Mouse (Mus musculus) lung, postnatal 4 days (tissue): Measurements from ENCODE around the gene Slc10a7.
A peak's percentile ranks its signal among the peaks of the same experiment; 100 is the strongest.
"Not testable (repeated sequence)": the region's sequence is repeated elsewhere in the genome, so short reads cannot be mapped to it uniquely, and the experiment has no call there.

Experiments used
- DNase-seq, 2 experiments: peaks; one replicate each; pipeline ENCODE4 v3.0.0; 2021

The Slc10a7 gene

GRCm38 (mm10) chr8:78678541-78679219, 169.5 kb downstream of the Slc10a7 start:
- no peak for DNase-seq

DNA sequence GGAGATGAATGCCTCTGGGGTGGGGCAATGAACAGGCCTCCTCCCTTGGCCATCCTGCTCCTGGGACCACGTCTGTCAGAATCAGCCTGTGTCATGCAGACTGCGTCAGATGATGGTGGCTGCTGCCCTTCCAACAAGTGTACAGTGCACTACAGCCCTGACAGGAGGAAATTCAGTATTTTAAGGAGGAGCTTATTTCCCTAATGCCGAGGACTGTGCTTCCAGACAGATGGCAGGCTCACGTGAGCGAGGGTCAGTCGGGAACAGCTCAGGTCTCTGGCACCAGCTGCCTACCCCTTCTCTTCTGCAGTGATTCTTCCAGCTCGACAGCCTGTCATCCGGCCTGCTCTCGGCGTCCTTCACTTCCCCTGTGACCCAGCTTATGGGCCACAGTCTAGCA, 181.6 kb downstream of the Slc10a7 start:
- no peak for DNase-seq

- no peak for DNase-seq
Measured at GRCm38 (mm10) chr8:78698331-78698741, 189.2 kb downstream of the Slc10a7 start.

DNA sequence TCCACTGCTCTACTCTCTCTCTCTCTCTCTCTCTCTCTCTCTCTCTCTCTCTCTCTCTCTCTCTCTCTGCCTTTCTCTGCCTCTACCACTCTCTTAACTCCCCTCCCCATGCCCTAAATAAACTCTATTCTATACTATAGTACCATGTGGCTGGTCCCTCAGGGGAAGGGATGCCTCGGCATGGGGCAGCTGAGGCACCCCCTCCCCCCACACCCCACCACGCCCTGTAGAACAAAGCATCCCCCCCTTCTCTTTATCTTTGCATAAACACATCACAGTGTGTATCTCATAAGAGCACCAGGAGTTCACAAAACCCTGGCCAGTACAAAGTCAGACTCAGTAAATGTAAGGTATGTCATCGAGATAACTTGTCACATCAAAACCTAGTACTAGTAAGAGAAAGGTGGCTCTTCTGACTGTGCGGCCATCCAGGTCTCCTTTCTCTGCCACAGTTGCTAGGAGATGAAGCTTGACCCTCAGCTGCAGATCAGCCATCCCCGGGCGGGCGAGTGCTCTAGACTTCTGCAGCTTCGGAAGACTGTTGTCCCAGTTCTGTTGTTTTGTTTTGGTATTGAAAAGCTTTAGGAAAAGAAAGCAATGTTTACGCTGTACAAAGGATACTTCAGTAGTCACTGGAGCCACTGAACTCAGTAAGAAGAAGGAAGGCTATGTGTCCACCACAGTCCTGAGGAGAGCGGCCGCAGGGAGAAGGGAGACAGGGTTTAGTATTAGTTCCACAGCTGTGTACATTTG, 194.1 kb downstream of the Slc10a7 start:
- no peak for DNase-seq

- DNase-seq: no peak
Measured at GRCm38 (mm10) chr8:78705980-78706379, 196.8 kb downstream of the Slc10a7 start.

GRCm38 (mm10) chr8:78709948-78710644, 200.9 kb downstream of the Slc10a7 start:
- no peak for DNase-seq

- no peak for DNase-seq
Measured at GRCm38 (mm10) chr8:78710961-78711360, 201.8 kb downstream of the Slc10a7 start.

- no peak for DNase-seq
Measured at GRCm38 (mm10) chr8:78714880-78715279, 205.7 kb downstream of the Slc10a7 start.

DNA sequence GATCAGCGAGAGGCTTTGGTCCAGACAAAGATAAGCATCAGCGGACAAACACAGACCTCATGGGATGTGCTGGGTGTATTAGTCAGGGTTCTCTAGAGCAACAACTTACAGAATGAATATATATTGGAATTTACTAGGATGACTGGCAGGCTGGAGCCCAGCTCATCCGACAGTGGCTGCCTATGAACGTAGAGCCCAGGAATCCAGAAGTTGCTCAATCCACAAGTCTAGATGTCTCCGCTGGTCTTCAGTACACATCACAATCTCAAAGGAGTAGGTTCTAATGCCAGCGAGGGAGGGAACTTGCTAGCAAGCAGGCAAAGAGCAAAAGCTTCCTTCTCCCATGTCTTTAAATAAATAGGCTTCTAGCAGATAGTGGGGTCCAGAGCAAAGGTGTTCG, 207.4 kb downstream of the Slc10a7 start:
- no peak for DNase-seq

DNA sequence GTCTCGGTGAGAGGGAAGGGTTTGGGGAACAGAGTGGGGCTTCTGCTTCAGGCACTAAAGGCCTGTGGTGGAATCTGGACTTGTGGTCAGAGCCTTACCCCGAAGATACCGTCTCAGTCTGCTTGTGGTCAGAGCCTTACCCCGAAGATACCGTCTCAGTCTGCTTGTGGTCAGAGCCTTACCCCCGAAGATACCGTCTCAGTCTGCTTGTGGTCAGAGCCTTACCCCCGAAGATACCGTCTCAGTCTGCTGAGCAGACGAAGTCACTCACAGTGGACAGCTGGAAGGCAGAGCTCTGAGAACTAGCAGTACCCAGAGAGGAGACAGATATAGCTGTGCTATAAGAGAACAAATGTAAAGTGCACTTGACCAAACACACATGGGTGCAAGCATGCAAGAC, 208.0 kb downstream of the Slc10a7 start:
- DNase-seq: not testable (repeated sequence)

DNA sequence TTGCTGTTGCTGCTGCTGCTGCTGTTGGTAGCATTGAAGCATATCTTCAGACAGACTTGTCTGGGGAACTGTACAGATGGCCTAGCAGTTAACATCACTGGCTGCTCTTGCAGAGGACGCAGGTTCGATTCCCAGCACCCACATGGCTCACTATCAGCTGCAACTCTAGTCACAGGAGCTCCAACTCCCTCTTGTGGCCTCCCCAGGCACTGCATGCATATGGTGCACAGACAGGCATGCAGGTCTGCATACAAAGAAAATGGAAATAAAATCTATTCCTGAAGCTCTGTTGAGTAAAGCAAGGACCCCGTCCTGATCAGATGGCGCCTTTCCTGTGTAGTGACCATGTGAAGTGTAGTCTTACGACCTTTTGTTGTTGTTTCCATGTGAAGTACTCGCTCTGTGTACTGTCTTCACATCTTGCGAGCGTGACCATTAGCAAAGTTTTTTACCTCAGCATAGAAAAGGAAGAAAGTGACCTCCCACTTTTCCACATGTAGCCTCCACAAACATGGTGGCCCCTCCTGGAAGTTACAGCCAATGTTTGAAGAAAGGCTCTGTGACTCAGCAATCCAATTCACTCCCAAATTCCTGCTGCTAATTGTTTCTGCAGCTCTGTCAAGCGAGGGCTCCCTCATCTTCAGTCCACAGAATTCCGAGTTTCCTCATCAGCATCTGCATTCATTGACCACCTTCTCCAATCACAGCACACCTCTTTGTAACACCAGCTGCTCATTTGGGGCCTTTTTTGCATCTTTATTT, 210.3 kb downstream of the Slc10a7 start:
- DNase-seq: no peak

DNA sequence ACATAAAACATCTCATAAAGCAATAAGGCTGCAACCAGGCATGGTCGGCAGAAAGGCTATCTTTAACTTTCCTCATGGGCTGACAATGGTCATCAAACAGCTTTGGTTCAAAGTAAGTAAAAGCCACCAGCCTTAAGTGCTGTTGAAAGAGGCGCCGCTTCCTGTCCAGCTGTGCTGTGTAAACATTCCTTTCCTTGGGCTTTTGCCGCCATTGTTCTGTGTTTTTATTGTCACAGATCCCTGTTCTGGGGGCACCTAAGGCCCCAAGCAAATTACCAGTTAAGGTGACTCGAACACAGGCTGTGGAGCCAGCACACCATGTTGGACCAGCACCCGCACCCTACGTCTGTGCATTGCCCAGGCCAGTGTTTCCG, 210.9 kb downstream of the Slc10a7 start:
- peak; percentile 17 to 40 for DNase-seq

GRCm38 (mm10) chr8:78721576-78721975, 212.4 kb downstream of the Slc10a7 start:
- no peak for DNase-seq

DNA sequence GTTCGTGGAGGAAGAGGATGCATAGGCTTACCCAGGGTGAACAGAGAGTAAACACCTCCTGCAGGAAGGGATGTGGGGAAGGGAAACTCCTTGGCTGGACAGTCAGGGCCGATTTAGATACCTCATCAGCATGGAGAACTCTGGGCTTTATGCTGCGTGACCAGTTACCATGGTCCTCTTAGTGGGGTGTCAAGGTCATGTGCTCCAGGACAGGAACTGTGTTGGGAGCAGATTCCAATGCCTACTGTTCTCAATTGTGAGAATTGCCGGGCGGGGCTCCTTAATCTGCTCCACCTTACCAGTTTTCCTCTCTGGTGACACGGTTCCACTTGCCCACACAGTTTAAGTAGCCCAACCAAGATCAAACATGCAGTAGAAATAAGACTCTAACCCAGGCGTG, 213.1 kb downstream of the Slc10a7 start:
- no peak for DNase-seq

DNA sequence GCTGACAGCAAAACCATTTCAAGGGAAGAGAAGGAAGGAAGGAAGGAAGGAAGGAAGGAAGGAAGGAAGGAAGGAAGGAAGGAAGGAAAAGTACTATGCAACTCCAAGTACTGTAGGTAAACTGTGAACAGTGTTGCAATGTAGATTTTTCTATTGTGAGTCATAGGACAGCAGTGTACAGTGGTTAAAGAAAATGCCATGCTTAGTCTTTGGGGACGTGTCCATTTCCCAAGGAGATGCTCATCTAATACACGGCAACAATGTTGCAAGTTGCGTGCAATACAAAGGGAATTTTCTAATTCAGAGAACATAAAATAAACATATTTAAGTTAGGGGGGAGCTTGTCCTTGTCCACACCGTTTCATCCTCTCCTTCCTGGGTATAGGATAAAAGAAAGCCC, 215.7 kb downstream of the Slc10a7 start:
- DNase-seq: no peak

DNA sequence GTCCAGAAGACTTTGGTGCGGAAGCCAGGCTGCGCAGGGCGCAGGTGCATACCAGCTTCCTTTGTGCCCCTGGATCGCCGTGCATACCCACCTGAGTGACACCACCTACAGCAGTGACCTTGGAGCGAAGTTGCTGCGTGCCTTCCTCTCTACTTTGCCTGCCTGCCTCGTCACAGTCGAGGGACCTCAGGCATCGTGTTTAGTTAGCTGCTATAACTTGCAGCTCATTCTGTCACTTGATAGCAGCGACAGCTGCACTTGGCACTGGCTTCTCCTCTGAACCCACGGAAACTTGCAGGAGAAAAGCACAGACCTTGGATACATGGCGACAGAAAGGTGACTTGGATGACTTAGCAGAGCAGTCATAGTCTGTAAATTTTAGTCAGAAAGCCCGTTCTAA, 219.1 kb downstream of the Slc10a7 start:
- no peak for DNase-seq

- DNase-seq: no peak
Measured at GRCm38 (mm10) chr8:78732410-78732809, 223.3 kb downstream of the Slc10a7 start.

- DNase-seq: peak in 1 of 2 experiments; percentile 63
Measured at GRCm38 (mm10) chr8:78732995-78733512, 223.9 kb downstream of the Slc10a7 start.

GRCm38 (mm10) chr8:78734721-78735517, 225.8 kb downstream of the Slc10a7 start:
- no peak for DNase-seq

- DNase-seq: no peak
Measured at GRCm38 (mm10) chr8:78738304-78738703, 229.2 kb downstream of the Slc10a7 start.

DNA sequence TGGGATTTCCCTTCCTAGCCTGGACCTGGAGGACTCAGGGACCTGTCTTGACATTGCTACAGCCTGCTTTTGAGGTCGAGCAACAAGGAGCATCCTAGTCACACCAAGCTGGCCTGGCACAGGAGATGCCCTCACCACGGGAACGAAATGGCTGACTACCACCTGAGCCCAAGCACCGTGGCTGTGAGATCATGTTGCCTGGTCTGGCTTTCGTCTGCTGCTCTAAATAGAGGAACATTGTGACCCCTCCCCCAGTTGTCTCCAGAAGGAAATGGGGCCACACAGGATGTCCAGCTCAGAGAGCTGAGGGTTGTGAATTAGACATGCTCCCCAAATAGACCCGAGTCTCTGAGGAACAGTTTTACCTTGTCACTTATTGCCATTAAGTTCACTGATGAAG, 231.8 kb downstream of the Slc10a7 start:
- DNase-seq: no peak

- no peak for DNase-seq
Measured at GRCm38 (mm10) chr8:78741496-78741895, 232.3 kb downstream of the Slc10a7 start.
